Mouse (Mus musculus): ENCODE results near the gene Dirc2. TPM values are rescaled to one million over a fixed set of nuclear protein-coding genes. Genes with fewer than 3 reads are reported as not detected.

The Dirc2 gene
- total RNA-seq, 2 experiments from 2014 or later, result 47.1 to 50.2 TPM

DNA sequence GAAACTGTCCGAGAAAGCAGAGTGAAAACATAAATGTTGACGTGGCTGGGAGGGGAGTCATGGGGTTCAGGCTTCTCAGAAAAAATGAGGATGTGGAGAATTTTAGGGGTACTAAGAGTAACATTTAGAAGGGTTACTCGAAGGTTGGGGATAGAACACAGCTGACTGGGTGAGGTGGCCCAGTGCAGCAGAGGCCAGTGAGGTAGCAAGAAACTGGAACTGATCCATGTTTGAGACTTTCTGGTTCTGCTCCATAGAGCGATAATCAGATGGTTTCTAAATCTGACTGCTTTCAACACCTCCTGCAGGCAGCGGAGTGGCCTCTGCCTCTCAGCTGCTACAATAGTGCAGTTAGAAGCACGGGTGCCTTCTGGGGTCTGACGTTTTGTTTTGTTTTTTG is 7.6 kb upstream of the Dirc2 start:
- peak; percentile 32 to 52 for DNase-seq
- intact Hi-C loops (cut with DNase I), result no loop called here

DNA sequence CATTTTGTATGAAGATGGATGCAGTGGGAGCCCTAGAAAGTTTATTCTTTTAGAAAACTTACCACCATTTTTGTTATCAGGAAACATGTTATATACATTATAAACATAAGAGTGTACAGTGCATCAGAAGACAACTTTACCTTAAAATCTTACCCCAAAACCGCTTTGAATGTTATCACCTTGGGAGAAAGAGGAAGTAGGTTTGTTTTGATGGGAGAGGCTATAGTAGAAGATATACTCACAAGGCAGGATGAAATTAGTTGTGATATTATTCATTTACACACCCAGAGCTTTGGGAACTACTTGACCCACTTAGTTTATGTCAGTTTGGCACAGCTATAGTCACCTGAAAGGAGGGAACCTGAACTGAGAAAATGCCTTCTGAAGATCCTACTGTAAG is 6.7 kb upstream of the Dirc2 start:
- DNase-seq, result no peak
- intact Hi-C loops (cut with DNase I), result no loop called here

DNA sequence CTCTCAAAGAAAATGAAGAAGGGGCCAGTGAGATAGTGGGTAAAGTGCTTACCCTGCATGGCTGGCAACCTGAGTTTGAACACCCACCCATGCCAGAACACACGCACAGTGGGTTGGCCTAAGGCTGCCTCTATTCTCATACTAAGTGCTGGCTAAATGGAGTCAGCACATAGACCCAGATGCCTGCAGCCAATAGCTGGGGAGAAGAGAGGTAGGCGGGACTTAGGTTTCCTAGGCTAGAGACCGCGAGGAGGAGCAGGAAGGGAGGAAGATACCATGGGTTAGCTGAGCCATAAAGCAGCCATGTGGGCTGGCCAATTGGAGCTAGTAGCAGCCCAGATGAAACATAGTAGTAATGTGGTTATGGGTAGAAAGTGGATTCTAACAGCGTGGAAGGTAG is 3.4 kb upstream of the Dirc2 start:
- no peak for DNase-seq
- intact Hi-C loops (cut with DNase I), result no loop called here

DNA sequence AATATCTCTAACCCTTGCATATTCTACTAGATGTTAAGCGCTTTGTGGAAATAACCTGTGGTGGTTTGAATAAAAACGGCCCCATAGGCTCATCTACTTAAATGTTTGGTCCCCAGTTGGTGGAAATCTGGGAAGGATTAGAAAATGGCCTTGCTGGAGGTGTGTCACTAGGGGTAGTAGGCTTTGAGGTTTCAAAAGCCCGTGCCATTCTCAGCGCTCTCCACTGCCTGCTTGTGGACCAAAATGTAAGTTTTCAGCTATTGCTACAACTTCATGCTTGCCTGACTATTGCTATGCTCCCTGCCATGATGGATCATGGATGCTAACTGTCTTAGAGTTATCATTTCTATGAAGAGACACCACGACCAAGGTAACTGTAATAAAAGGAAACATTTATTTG is 2.5 kb upstream of the Dirc2 start:
- intact Hi-C loops (cut with DNase I), result no loop called here
- DNase-seq, result no peak

DNA sequence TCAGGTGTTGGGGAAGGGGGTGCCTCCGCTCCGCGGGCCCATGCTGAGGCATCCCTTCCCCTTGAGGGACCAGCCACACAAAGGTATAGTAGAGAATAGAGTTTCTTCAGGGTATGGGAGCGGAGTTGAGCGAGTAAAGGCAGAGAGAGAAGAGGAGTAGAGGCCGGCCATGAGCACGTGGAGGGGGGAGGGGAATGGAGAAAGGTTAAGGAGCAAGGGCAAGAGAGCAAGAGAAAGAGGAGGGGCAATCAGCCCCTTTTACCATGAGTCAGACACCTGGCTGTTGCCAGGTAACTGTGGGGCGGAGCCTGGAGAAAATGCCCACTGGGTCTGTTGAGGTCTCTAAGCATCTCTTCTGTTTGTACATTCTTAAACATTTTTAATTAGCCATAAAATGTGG is 2.0 kb upstream of the Dirc2 start:
- intact Hi-C loops (cut with DNase I), result no loop called here
- no peak for DNase-seq

DNA sequence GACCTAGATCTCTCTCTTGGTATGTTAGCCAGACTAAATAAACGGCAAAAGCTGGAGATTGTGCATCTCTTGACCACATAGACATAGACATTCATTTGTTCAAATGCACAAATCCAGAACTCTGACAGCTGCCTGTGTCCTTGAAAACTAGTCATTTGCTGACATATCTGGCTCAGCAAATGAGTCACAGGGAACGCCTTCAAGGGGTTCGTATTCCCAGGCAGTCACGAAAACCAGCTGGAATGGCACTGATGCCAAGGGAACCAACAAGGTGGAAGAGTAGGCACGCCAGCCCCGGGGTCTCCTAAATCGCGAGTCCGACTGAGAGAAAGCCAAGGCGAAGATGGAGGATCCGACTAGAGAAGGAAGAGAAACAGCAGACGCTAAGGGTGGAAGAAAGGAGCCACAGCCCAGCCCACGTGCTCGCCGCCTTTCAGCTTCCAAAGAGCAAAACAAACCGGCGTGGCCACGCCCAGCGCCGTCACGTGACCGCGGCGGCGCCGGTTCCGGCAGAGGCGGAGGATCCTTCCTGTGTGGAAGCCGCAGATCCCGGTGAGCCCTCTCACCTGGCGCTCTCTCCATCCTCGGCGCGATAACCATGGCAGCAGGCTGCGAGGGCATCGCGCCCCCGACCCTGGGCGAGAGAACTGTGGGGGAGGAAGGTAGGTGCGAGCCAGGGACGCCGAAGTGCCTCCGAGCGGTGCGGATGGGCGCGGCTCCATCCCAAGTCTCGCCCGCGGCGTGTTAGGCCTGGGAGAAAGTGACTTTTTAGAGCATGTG is 912 bp upstream of the Dirc2 start, which contains the start of gene Hspbap1:
Hspbap1 (plus strand) TSS at position 498 of the 780 bp plus-strand sequence.
- peak; percentile 93 to 95 for DNase-seq
- intact Hi-C loops (cut with DNase I), result loop anchor here (1.0 kb wide), 1 partner anchor 48 kb away; no protein-coding TSS in a partner anchor

DNA sequence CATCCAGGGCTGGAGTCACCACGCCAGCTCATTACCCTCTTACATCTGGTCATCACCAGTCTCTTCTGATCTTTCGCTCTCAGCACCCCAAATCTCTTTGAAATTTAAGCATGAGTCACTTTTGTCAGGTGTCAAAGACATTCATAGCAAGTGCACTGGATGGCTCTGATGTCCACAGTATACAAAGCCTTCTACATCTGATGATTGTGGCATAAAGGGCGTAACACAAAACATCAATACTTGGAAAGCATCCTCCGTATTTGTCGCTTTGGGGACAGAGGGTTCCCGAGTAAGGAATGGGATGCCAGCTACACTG is 729 bp downstream of the Dirc2 start:
- intact Hi-C loops (cut with DNase I), result no loop called here

DNA sequence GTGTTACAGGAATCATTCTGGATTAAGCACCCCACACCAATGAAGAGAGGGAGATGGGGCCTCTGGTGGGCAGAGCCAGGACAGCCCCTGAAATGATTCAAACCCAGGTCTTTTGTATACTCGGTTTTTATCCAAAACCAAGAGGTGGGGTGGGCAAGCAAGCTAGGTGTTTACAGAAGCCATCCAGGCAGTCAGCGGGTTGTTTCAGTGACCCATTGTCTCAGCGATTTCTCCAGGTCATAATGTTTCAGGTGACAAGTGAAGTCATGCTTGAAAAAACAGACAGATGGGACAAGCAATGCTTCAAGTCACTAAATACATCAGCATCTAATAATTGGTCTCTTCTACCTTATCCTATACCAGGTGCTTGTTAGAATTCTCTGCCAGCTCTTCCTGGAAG is 2.8 kb downstream of the Dirc2 start:
- intact Hi-C loops (cut with DNase I), result no loop called here
- DNase-seq, result no peak

More for the DNA sequence above, 729 bp downstream of the Dirc2 start:
- no peak for DNase-seq

DNA sequence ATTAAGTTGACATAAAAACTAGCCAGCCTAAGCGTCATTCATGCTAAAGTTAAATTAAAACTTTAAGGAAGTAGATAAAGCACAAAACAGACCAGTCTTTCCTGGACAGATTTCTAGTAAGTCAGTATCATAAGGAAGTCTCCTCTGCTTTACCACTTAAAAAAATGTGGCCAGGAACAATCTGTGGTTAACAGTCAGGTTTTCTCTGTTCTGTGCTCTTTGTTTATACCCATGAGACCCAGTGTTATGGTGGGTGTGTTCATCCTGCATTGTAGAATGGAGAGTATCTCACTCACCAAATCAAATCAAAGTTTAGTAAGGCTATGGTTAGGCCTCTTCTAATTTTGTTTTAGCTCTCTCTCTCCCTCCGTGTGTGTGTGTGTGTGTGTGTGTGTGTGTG is 3.7 kb downstream of the Dirc2 start:
- intact Hi-C loops (cut with DNase I), result no loop called here
- DNase-seq, result no peak

DNA sequence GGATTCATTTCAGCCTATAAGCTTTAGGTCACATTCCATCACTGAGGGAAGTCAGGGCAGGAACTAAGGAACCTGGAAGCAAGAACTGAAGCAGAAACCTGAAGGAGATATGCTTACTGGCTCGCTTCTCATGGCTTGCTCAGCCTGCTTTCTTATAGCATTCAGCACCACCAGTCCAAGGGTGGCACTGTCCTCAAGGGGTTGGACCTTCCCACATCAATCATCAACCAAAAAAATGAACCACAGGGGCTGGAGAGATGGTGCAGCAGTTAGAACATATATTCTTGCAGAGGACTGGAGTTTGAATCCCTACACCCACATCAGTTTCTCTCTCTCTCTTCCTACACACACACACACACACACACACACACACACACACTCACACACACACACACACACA is 4.2 kb downstream of the Dirc2 start:
- no peak for DNase-seq
- intact Hi-C loops (cut with DNase I), result no loop called here

DNA sequence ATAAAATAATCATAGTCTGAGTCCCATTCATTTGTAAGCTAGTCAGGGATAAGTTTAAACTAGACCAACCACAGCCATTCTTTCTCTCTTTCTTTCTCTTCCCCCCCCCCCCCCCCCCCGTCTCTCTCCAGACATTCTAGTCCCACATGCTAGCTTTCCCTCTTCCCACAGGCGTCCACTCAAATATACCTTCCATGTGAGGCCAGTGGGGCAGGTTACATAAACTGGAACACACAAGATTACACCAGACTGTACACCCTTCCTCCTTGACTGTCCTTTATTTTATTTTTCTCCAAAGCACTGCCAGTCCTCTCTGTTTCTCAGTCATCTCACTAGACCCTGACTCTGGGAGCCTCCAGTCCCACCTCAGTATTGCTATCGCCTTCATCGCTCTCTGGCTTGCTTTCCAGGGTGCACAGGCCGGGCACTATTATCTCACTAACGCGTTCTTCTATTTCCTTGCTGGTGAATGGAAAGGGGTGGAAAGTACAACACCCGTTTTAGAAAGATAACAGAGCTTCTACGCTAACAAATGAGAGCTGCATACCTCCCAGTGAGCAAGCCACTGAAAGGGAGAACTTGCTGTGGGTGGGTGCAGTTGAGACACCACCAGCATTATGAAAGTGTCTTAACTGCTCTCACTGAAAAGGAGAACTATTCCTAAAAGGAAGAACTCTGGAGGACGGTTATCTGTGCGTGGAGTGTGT is 5.4 kb downstream of the Dirc2 start:
- intact Hi-C loops (cut with DNase I), result no loop called here
- DNase-seq, result no peak

DNA sequence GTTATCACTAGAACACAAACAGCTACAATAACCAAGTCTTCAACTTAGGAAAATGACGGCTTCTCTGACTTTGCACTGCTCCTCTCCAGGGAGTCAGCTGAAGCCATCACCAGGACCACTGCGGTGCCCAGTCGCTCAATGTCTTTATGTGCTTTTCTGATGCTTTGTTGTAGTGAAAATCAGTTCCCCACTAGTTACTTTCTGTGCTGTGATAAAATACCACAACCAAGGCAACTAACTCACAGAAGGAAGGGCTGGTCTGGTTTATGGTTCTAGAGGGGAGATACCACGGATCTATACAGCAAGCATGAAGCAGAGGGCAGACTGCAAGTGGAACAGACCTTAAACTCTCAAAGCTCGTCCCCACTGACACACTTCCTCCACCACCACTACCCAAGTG is 9.8 kb downstream of the Dirc2 start:
- intact Hi-C loops (cut with DNase I), result no loop called here
- DNase-seq, result no peak

DNA sequence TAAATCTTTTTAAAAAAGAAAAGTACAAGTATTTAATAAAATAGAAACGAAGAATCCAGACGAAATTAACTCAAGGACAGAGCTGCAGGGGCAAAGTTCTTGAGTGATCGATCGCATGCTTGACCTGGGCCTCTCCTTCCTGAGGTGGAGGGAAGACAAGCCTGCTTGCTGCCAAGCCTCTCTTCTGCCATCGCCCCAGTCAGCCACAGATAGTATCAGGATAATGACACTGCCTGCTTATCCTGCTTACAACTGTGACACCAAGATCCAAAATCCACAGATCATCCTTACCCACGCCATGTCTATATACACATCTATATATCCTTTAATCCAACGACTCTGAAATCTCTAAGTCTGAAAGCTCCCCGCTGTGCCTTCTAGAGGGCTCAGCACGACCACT is 12.5 kb downstream of the Dirc2 start:
- no peak for DNase-seq
- intact Hi-C loops (cut with DNase I), result no loop called here

DNA sequence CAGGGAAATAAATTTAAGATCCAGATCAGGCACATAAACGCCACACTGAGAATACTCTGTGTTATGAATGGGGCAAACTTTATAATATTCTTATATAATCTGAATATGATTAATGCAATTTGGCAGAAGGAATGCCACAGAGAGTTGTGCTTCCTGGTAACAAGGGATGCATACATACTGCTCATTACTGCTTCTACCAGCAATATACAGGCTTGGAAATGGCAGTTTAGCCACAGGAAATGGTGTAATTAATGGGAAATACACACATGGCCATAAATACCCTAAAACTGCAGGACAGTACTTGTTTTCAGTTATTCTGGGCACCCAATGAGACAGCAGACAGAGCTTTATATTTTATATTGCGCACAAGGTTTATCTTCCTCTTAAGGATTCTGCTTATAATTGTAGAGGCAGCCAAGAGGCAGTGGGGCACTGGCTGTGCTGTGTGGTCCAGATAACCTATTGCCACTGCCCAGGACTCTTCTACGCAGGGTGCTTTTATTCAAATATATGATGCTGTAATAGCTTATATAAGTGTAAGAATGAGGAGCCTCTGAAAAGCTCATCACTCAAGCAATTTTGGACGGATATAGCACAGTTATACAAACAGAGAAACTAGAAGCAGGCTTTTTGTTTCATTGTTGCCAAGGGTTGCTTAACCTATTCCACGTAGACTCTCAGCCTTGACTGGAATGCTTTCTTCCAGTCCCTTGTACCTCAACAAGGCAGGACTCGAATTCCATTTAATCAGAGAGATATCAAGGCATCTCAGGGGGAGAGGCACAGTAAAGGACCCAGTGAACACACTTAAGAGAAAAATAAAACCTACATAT is 13.4 kb downstream of the Dirc2 start:
- intact Hi-C loops (cut with DNase I), result no loop called here
- DNase-seq, result no peak

DNA sequence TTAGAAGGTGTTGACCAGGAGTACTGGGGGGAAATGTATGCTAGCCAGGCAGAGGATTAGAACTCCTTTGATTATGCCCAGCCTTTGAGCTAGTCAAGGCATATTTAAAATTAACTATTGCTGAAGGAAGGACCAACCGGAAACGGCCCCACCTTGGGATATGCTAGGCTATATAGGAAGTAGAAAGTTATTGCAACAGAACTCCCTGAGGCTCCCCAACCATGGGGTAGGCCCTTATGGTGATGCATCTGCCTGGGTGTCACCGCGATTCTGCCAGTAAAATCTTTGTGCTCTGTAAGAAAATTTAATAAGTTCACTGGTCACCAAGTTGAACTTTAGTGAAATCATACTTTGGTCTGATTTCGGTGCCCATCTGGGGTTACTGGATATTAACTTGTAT is 15.2 kb downstream of the Dirc2 start:
- intact Hi-C loops (cut with DNase I), result no loop called here
- DNase-seq, result no peak

DNA sequence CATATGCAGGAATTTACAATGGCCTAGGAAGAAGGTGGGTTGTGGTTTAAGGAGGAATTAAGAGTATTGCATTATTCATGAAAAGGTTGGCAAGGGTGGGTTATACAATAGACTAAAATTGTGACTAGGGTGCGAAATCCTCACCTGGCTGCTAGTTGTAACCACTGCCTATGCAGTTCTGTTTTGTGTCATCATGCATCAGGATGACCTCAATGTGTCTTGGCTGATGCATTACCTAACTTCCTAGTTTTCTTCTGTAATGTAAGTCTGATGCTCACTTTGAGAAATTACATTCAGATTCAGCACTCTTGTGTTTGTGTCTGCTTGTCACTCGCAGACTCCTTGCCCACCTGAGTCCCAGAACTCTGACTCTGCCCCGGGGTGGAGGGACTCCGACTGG is 17.3 kb downstream of the Dirc2 start:
- intact Hi-C loops (cut with DNase I), result no loop called here
- DNase-seq, result no peak

DNA sequence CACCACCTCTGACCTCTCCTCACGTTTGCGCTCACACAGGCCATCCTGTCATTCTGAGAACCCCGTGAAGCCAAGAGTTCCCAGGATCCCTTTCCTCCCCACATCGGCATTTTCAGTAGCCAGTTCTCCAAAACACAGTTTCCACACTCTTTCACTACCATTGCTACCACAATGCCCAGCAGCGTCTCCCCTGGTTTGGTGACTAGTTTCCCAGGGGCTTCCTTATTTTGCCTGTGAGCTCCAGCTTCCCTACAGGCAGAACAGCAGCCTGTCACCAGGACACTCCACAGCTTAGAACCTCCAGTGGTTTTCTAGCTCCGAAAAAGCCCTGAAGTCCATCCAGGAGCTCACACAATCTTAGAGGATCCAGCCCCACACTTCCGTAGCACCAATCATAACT is 19.8 kb downstream of the Dirc2 start:
- intact Hi-C loops (cut with DNase I), result no loop called here
- no peak for DNase-seq

DNA sequence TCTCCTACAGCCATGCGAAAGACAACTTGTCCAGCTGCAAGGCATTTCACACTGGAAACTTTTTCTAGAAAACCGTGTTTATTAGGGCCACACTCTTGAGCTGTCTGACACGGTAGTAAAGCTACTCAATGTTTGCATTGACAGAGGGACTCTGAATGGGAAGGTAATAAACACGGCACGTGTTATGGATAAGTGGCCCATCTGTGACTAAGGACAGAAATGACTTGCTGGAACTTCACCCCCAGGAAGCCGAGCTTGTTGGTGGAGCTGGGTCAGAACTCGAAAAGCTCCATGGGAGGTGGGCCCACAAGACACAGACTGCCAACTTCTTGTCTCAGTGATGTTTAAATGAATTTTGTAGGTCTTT is 20.9 kb downstream of the Dirc2 start:
- no peak for DNase-seq
- intact Hi-C loops (cut with DNase I), result no loop called here

DNA sequence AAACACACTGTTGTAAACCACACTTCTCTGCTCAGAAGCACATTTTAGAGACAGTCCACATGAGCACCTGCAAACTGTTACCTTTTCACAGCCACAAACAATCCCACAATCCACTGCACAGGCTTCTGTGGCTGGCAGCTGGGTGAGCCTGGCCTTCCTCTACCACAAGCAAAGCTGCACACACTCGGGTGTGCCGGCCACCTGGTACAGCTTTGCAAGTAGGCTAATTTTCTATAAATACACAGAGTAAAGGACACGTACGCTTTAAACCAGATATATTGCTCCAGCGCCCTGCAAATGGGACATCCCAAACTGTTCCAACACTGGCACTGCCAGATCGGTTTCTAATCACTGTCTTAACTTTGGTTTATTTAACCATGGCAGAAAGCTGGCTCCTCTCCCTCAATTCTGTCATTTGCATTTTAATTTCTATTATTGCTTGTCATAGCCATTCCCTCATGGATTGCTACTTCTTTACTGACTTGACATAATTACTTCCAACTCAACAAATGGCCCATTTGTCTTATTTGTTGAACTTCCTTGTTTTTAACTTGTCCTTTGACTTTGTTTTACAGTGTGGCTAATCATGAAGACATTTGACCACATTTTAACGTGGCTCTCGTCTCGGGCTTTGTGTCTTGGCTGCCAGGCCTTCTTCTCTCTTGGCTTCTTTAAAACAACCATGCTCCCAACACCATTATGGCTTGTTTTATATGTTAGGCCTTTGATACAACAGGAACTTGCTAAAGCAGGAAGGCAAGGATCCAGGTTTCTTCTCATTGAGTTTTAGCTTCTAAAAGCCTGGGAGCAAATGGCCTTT is 21.5 kb downstream of the Dirc2 start:
- intact Hi-C loops (cut with DNase I), result no loop called here
- peak; percentile 25 to 29 for DNase-seq

DNA sequence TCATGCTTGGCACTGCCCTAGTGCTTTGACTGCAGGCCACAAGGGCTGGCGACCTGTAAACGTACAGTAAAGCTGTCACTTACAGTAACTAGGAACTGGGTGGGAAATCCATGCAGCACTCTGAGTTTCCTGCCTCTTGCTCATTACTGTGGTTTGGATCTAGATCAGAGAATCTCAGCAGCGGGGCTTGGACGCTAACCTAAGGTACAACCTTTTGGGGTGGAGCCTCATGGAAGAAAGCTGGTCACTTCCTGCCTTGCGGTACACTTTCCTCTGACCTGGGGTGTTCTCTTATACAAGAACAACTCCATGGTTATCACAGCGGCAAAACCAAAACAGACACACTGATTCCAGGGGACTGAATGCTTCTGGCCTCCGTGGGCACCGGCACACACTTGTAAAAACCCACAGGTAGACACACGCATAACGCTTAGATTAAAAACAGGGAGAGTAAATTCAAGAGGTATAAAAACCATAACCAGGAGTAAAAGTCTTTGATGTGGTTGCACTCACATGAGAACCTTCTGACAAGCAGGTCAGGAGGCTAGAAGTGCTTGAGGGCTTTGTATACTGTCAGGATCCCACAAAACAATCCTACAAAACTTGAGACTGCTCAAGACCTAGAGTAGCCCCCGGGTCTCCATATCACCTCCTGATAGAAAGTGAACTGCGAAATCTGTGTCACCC is 26.8 kb downstream of the Dirc2 start:
- intact Hi-C loops (cut with DNase I), result no loop called here

More for the DNA sequence above, 26.8 kb downstream of the Dirc2 start:
- DNase-seq, result no peak

Measured in heart, postnatal 10 days (tissue).